Mouse (Mus musculus) left cerebral cortex, postnatal 4 days (tissue): ENCODE data around the gene Ackr2. TPM values are rescaled to one million over a fixed set of nuclear protein-coding genes. Genes with fewer than 3 reads are reported as not detected.

Experiments
- DNase-seq: peaks from one replicate; pipeline ENCODE4 v3.0.0-alpha.2; 2022
- intact Hi-C: fragments of 180-260 bp; cut with DNase I; formaldehyde crosslinking; loops from one replicate; pipeline ENCODE4 v1.15.1; 2025
- total RNA-seq, 2 experiments: library from RNA; stranded (reverse); gene quantifications; 2 replicates each; pipeline ENCODE4 v1.2.3; 2021

Gene Ackr2
- total RNA-seq, 2 experiments from 2014 or later: 1.7 to 4.3 TPM

GRCm38 (mm10) chr9:121890441-121890941, 7.7 kb upstream of the Ackr2 start:
- intact Hi-C loops: no loop called here
- DNase-seq: peak; percentile 40

GRCm38 (mm10) chr9:121891301-121891700, 6.9 kb upstream of the Ackr2 start:
- DNase-seq: no peak
- intact Hi-C loops: no loop called here

DNA sequence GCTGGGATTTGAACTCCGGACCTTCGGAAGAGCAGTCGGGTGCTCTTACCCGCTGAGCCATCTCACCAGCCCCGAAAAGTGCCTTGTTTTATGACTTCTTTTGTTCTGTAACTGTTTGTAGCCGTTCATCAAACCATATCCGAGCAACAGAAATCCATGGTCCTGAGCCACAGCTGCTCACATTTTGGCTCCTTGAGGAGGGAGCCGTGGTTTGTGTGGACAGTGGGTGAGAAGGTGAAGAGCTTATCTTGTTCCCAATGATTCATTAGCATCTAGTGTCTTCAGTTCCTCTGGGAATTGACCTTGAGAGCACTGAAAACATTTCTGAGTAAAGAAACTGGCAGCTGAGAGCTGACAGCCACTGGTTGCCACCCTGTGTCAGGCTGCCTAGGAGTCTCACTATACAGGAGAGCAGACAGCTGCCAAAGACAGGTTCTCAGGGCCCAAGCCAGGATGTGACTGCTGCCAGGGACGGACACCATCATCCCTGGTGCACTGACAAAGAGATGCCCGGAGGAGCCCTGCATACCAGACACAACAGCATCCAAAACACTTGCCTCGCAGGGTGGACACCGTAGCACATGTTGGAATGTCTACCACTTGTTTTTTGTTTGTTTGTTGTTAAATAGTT, 6.0 kb upstream of the Ackr2 start:
- no peak for DNase-seq
- intact Hi-C loops: no loop called here

- intact Hi-C loops: no loop called here
- no peak for DNase-seq
Measured at GRCm38 (mm10) chr9:121894447-121894846, 3.7 kb upstream of the Ackr2 start.

DNA sequence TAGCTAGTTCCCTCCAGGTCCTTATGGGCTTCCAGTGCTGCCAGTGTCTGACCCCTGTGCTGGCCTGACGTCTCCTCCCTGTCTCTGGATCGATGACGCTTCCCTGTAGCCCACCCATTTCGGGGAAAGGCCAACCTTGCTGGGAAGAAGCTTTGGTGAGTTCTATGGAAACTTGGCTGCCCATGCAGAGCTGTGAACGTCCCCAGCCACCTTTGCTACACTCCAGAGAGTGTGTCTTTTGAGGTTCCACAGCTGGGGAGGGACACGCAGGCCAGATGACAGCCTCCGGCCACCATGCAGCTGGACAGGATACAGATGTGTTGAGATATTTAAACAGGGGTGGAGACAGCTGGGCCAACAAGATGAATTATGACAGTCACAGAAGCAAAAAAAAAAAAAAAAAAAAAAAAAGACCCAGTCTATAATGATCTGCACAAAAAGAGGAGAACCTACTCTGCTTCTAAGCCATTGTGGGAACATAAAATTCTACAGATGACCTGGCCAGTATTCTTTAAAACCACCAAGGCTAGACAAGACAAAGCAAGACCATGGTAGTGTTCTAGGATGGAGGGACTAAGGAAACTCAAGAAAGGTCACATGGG, 2.7 kb upstream of the Ackr2 start:
- no peak for DNase-seq
- intact Hi-C loops: no loop called here

DNA sequence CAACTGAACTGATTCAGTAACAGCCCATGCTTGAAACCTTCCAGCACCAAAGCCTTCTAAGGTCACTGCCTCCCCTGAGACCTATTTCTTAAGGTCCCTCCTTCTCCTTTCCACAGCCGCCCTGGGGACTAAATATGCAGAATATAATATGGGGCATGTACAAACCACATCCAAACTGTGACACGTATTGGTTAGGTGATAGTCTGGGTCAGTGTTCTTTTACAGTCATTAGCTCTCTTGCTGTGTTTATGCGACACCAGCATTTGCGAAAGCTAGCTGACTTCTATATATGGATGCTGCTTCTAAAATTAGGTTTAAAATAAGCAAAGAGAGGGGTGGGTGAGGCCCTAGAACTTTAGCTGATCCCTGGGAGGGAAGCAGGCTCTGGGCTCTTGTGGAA, 1.3 kb upstream of the Ackr2 start:
- intact Hi-C loops: no loop called here
- no peak for DNase-seq

GRCm38 (mm10) chr9:121899306-121899705, 1.2 kb downstream of the Ackr2 start:
- intact Hi-C loops: no loop called here
- no peak for DNase-seq

DNA sequence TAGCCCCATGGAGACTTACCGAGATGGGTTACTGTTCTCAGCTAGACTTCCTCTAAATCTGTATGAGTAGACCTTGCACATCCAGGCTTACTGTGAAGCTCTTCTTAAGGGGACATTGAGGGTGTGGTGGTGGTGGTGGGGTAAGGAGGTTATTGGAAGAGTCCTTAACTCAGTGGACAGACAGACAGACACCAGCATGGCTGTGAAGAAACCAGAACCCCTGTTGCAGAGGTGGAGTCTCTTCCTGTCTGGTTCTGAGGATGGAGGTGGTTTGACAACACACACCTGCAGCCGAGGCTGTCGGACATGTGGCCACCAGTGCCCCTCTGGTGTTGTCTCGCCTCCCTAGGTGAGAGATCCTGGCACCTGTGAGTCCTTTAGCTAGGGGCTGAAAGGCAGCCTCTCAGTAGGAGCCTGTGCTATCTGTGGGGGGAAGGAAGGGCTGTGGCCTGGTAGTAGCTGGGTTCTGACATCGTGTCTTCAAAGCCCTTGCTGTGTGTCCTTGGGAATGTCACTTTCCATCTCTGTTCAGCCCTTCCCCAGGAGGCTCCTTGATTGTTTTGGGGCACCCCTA, 2.2 kb downstream of the Ackr2 start:
- no peak for DNase-seq
- intact Hi-C loops: no loop called here

GRCm38 (mm10) chr9:121901710-121902700, 3.9 kb downstream of the Ackr2 start:
- no peak for DNase-seq
- intact Hi-C loops: no loop called here

GRCm38 (mm10) chr9:121903476-121904305, 5.5 kb downstream of the Ackr2 start:
- DNase-seq: peak; percentile 61
- intact Hi-C loops: no loop called here

GRCm38 (mm10) chr9:121904319-121904718, 6.2 kb downstream of the Ackr2 start:
- intact Hi-C loops: no loop called here
- no peak for DNase-seq

GRCm38 (mm10) chr9:121904946-121905345, 6.8 kb downstream of the Ackr2 start:
- DNase-seq: no peak
- intact Hi-C loops: no loop called here

DNA sequence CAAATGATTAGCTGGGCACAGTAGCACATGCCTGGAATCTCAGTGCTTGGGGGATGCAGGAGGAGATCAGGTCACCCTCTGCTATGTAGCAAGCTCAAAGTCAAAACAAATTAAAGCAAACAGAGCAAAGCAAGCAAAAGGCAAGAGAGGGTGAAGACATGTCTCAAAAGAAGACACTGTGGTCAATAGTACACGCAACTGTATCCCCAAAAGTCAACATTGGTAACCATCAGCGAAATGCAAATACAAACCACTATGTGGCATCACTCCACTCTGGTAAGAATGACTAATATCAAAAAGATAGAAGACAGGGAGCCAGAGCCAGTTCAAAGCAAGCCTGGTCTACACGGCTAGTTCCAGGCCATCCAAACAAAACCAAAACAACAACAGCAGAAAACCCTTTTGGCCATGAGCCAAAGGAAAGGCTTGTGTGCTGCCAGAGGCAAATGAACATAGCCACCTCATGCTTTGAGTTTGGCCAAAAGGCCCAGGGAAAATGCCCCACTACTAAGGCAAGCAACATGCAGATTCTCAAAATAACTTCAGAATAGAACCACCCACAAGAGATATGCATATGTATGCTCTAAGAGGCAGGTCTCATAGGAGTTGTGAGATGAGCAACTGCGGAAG, 7.5 kb downstream of the Ackr2 start:
- intact Hi-C loops: no loop called here
- no peak for DNase-seq

DNA sequence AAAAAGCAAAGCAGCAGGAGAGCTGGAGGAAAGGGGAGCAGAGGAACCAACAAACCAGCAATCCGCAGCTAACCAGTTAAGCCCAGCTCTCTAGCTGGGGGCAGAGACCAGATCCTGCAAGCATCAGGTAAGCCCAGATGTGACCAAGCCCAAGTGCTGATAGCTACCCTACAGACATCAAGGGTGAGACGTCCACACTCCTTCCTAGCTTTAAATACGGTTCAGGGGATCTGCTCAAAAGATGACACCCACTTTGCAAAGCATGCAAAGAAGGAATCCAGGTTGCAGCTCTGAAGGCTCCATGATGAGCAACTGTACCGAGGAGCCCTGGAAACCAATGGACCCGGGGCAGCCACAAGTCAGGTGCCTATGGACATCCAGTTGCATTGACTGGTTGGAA, 8.3 kb downstream of the Ackr2 start:
- DNase-seq: no peak
- intact Hi-C loops: no loop called here

- no peak for DNase-seq
- intact Hi-C loops: no loop called here
Measured at GRCm38 (mm10) chr9:121907356-121908070, 9.4 kb downstream of the Ackr2 start.

GRCm38 (mm10) chr9:121908321-121908720, 10.2 kb downstream of the Ackr2 start:
- no peak for DNase-seq
- intact Hi-C loops: no loop called here

DNA sequence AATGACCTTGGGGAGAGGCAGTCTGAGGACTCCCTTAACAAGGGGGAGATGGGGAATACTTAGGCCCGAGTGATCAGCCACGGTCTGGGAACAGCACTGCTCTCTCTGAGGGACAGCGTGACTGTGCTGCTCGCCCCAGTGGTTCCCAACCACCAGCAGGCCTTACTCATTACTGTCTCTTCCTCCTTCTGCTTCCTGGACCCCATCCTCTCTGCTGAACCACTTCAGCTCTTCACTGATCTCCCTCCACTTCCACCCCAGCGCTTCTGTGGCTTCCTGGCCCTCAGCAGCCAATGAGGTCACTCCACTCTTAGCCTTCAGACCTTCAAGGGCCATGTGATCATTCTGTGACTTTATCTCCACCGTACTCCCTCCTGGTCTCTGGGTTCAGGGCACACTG, 11.5 kb downstream of the Ackr2 start:
- intact Hi-C loops: no loop called here
- no peak for DNase-seq

DNA sequence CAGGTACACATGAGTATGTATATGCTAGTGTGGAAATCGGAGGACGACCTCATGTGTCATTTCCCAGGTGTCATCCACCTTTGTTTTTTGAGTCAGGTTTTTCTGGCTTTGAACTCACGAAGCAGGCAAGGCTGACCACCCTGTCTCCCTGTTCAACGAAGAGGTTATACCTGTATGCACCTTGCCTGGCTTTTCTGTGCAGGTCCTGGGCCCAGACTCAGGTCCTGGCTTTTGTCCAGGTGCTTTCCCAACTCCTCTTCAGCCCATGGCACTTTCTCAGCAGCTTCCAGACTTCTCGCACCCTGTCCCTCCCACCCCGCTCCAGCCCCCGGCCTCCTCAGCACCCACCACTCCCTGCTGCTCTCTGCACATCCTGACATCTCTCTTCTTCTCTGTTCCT, 13.0 kb downstream of the Ackr2 start:
- no peak for DNase-seq
- intact Hi-C loops: no loop called here

GRCm38 (mm10) chr9:121912786-121913185, 14.6 kb downstream of the Ackr2 start:
- DNase-seq: no peak
- intact Hi-C loops: no loop called here
